ENCODE assay signal across 8 mouse cellular contexts in genomic region chr1:172349916-172350812, GRCm38 (mm10). TPM values are rescaled to one million over a fixed set of nuclear protein-coding genes. Genes with fewer than 3 reads are reported as not detected.
A peak's percentile ranks its signal among the peaks of the same experiment; 100 is the strongest.
DNase-seq lines count a peak whose midpoint lies in the region; ATAC-seq and TF ChIP-seq lines count a peak whose summit lies in the region.

No protein-coding gene starts in this region.

- DNase-seq in thymus, postnatal 4 days, result peak; percentile 52
- DNase-seq in thymus, adult 2 months, result no peak
- DNase-seq in embryonic facial prominence, embryonic 11.5 days (ENCODE audit: low spot score), result peak; percentile 60
- DNase-seq in kidney, adult 11 months, result peak; percentile 91
- DNase-seq in limb, embryonic 10.5 days (ENCODE audit: low spot score), result peak; percentile 65
- peak; percentile 80 for DNase-seq in retina, embryonic 14.5 days (ENCODE audit: low spot score)
- no peak for DNase-seq in spleen, postnatal 10 days (ENCODE audit: low spot score in 2 of 2)

- no peaks in the 10 kb centered on the region for H3K9me3 ChIP-seq in embryonic facial prominence, embryonic 11.5 days (replicated peaks; ENCODE audit: control insufficient read depth, low read length)
- no peaks in the 10 kb centered on the region for H3K9me3 ChIP-seq in limb, embryonic 10.5 days (replicated peaks)

- H3K27me3 ChIP-seq in thymus, adult 2 months (ENCODE audit: control insufficient read depth, insufficient read depth, low read length), result no peaks in the 10 kb centered on the region
- H3K27me3 ChIP-seq in embryonic facial prominence, embryonic 11.5 days (ENCODE audit: control insufficient read depth, insufficient read depth, low read length), result no peaks in the 10 kb centered on the region
- H3K27me3 ChIP-seq in limb, embryonic 10.5 days (ENCODE audit: low read depth, poor library complexity, severe bottlenecking), result peaks cover 55% of the 10 kb centered on the region

- 40% methylated on average over 19 of the region's 19 CpGs for WGBS in thymus, adult 2 months
- 5% methylated on average over 19 of the region's 19 CpGs for WGBS in embryonic facial prominence, embryonic 11.5 days
- WGBS in limb, embryonic 10.5 days, result 19% methylated on average over 19 of the region's 19 CpGs

- no peak overlapping the region for H3K27ac ChIP-seq in thymus, adult 2 months (ENCODE audit: control insufficient read depth, insufficient read depth, low read length)
- 0 out of 2 replicates have a peak overlapping the region, but pooled peaks have one; percentile 5 for H3K27ac ChIP-seq in embryonic facial prominence, embryonic 11.5 days (replicated peaks; ENCODE audit: low read depth, low read length)
- H3K27ac ChIP-seq in limb, embryonic 10.5 days, result peak overlapping the region; percentile 67; the same call in 1 of the 2 replicates

- ATAC-seq in embryonic facial prominence, embryonic 11.5 days (replicated peaks; ENCODE audit: insufficient number of reproducible peaks, low FRiP score, low TSS enrichment, low read depth), result peak; percentile 93
- no peak for ATAC-seq in CD4-positive, CD25-positive, alpha-beta regulatory T cell, adult 4 months

- TF ChIP-seq CTCF in thymus, adult 2 months (IDR thresholded peaks at IDR 0.05; ENCODE audit: borderline replicate concordance, control insufficient read depth, extremely low read depth, insufficient read depth, low read length, poor library complexity), result no peak

- H3K36me3 ChIP-seq in thymus, adult 2 months (ENCODE audit: control insufficient read depth, insufficient read depth, low read length), result no peaks in the 10 kb centered on the region
- H3K36me3 ChIP-seq in embryonic facial prominence, embryonic 11.5 days (replicated peaks; ENCODE audit: control insufficient read depth, insufficient read depth, low read depth, low read length), result no peaks in the 10 kb centered on the region
- no peaks in the 10 kb centered on the region for H3K36me3 ChIP-seq in limb, embryonic 10.5 days

- no peaks in the 10 kb centered on the region for H3K4me1 ChIP-seq in thymus, adult 2 months (replicated peaks; ENCODE audit: control insufficient read depth, insufficient read depth, low read length)
- H3K4me1 ChIP-seq in embryonic facial prominence, embryonic 11.5 days (ENCODE audit: control insufficient read depth, insufficient read depth, low read length), result no peaks in the 10 kb centered on the region; the same call in 1 of the 2 replicates
- H3K4me1 ChIP-seq in limb, embryonic 10.5 days, result peaks cover 14% of the 10 kb centered on the region

- H3K4me3 ChIP-seq in thymus, adult 2 months (ENCODE audit: control insufficient read depth, insufficient read depth, low read length), result no peak overlapping the region
- H3K4me3 ChIP-seq in embryonic facial prominence, embryonic 11.5 days (ENCODE audit: low read depth, low read length), result no peak overlapping the region
- no peak overlapping the region for H3K4me3 ChIP-seq in limb, embryonic 10.5 days

- H3K9ac ChIP-seq in embryonic facial prominence, embryonic 11.5 days (replicated peaks; ENCODE audit: low read length), result 0 out of 2 replicates have a peak overlapping the region, but pooled peaks have one; percentile 7

- TF ChIP-seq POLR2A in thymus, adult 2 months (IDR thresholded peaks at IDR 0.05; ENCODE audit: control insufficient read depth, extremely low read depth, insufficient read depth, low read length, poor library complexity), result no peak

- H3K4me2 ChIP-seq in embryonic facial prominence, embryonic 11.5 days (ENCODE audit: low read depth, low read length), result no peak overlapping the region

RNA-seq across cellular contexts. Expression of gene Kcnj10, which starts 9.2 kb away (rescaled TPM):
- 3.2 and 3.9 TPM in 2 replicates for polyA plus RNA-seq in thymus, adult 2 months (2012; rRNA removed)
- 0.07 and 0.11 TPM in 2 replicates for polyA plus RNA-seq in embryonic facial prominence, embryonic 11.5 days (2014; fragmentation: Nextera tagmentation; extraction: Ambion mirVana)
- 0.05 TPM in 2 replicates for polyA plus RNA-seq in limb, embryonic 10.5 days (2016; fragmentation: Nextera tagmentation; extraction: Ambion mirVana)
- polyA plus RNA-seq in CD4-positive, CD25-positive, alpha-beta regulatory T cell, adult 4 months (2017; shearing (Covaris generic)), result not detected

RNA-seq across cellular contexts. Expression of gene Kcnj9, which starts 21.0 kb away (rescaled TPM):
- polyA plus RNA-seq in thymus, adult 2 months (2012; rRNA removed), result 1.5 TPM in 2 replicates
- polyA plus RNA-seq in embryonic facial prominence, embryonic 11.5 days (2014; fragmentation: Nextera tagmentation; extraction: Ambion mirVana), result 0.54 and 0.65 TPM in 2 replicates
- 0.10 TPM in 1 of 2 replicates, not detected in the other for polyA plus RNA-seq in limb, embryonic 10.5 days (2016; fragmentation: Nextera tagmentation; extraction: Ambion mirVana)
- not detected for polyA plus RNA-seq in CD4-positive, CD25-positive, alpha-beta regulatory T cell, adult 4 months (2017; shearing (Covaris generic))

RNA-seq across cellular contexts. Expression of gene Pigm, which starts 26.2 kb away (rescaled TPM):
- 20.8 and 25.3 TPM in 2 replicates for polyA plus RNA-seq in thymus, adult 2 months (2012; rRNA removed)
- 11.4 and 12.3 TPM in 2 replicates for polyA plus RNA-seq in embryonic facial prominence, embryonic 11.5 days (2014; fragmentation: Nextera tagmentation; extraction: Ambion mirVana)
- 9.9 and 10.5 TPM in 2 replicates for polyA plus RNA-seq in limb, embryonic 10.5 days (2016; fragmentation: Nextera tagmentation; extraction: Ambion mirVana)
- 1 to 10 TPM; 3.6 to 6.0 TPM for polyA plus RNA-seq in CD4-positive, CD25-positive, alpha-beta regulatory T cell, adult 4 months (2017; shearing (Covaris generic))

RNA-seq across cellular contexts. Expression of gene Atp1a2, which starts 52.3 kb away (rescaled TPM):
- polyA plus RNA-seq in thymus, adult 2 months (2012; rRNA removed), result 24.4 and 28.5 TPM in 2 replicates
- polyA plus RNA-seq in embryonic facial prominence, embryonic 11.5 days (2014; fragmentation: Nextera tagmentation; extraction: Ambion mirVana), result 0.60 and 0.65 TPM in 2 replicates
- 0.62 and 3.2 TPM in 2 replicates for polyA plus RNA-seq in limb, embryonic 10.5 days (2016; fragmentation: Nextera tagmentation; extraction: Ambion mirVana)
- polyA plus RNA-seq in CD4-positive, CD25-positive, alpha-beta regulatory T cell, adult 4 months (2017; shearing (Covaris generic)), result under 1 TPM; 0.33 to 0.42 TPM

Comparison
In these comparisons a context has a peak if more than half of its experiments do, and no peak if none do; other contexts are left out.
1. DNase-seq: peak in thymus, postnatal 4 days (single experiment), embryonic facial prominence, embryonic 11.5 days (single experiment), kidney, adult 11 months (single experiment), limb, embryonic 10.5 days (single experiment) and retina, embryonic 14.5 days (single experiment); none in thymus, adult 2 months (single experiment) and spleen, postnatal 10 days (0 of 2).